11 mouse cellular contexts compared by ENCODE assay signal in the genomic region with DNA sequence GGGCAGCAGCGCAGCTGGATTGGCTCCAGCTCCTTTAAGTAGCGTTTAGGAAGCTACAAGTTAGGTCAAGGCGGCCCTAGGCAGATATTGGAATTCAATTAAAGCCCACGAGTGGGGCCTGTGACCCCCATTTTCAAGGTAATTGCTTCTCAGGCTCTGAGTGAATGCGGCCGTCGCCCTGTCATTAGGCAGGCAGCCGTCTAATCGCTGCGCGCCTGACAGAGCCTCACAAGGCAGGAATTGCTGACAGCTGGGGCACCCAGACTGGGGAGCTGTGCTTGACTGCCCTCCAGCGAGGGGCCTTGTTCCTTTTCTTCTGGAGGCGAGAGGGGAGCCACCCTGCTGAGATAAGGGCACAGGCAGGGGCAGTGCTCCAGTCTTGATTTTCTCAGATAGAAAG. TPM values are rescaled to one million over a fixed set of nuclear protein-coding genes. Genes with fewer than 3 reads are reported as not detected.
DNase-seq lines count a peak whose midpoint lies in the region; ATAC-seq and TF ChIP-seq lines count a peak whose summit lies in the region.
"Had no signal": no experiment of that assay in that cellular context is flagged by ENCODE, and none has a peak within 500 bp of the region (broad histone marks: within the 10 kb centered on the region; RNA-seq: fewer than 3 reads in every experiment).

No protein-coding gene starts in this region.

- intact Hi-C loops in heart, postnatal 14 days (cut with DNase I) = no loop called here

- TF ChIP-seq CTCF in liver, postnatal 0 days (IDR thresholded peaks at IDR 0.05; ENCODE audit: low read depth) = peak; percentile 33

- 74% methylated on average over 13 of the region's 13 CpGs for WGBS in liver, postnatal 0 days (ENCODE audit: insufficient replicate concordance)
- WGBS in liver, embryonic 11.5 days = 62% methylated on average over 13 of the region's 13 CpGs
- WGBS in embryonic facial prominence, embryonic 14.5 days = 34% methylated on average over 12 of the region's 13 CpGs
- WGBS in hindbrain, embryonic 11.5 days = 21% methylated on average over 13 of the region's 13 CpGs
- whole genome bisulfite sequencing in neural tube, embryonic 12.5 days = 19% methylated on average over 13 of the region's 13 CpGs

- DNase-seq in liver, postnatal 0 days = no peak
- no peak for DNase-seq in liver, embryonic 11.5 days (ENCODE audit: low spot score)
- peak; percentile 78 for DNase-seq in embryonic facial prominence, embryonic 14.5 days (ENCODE audit: low spot score)
- peak; percentile 76 for DNase-seq in hindbrain, embryonic 11.5 days (ENCODE audit: low spot score)
- DNase-seq in right cerebral cortex, postnatal 10 days (ENCODE audit: low spot score in 2 of 2) = no peak
- DNase-seq in heart, postnatal 14 days = no peak
- no peak for DNase-seq in cerebellum, adult 11 months

- H3K36me3 ChIP-seq in liver, postnatal 0 days (replicated peaks; ENCODE audit: insufficient read depth, low read length) = peaks cover 45% of the 10 kb centered on the region
- H3K36me3 ChIP-seq in liver, embryonic 11.5 days (ENCODE audit: control insufficient read depth, insufficient read depth, low read length) = peaks cover 11% of the 10 kb centered on the region; the same call in 1 of the 2 replicates
- H3K36me3 ChIP-seq in embryonic facial prominence, embryonic 14.5 days (ENCODE audit: control insufficient read depth, insufficient read depth, low read length) = peaks cover 92% of the 10 kb centered on the region
- H3K36me3 ChIP-seq in hindbrain, embryonic 11.5 days (ENCODE audit: control insufficient read depth, insufficient read depth, low read length) = peaks cover 16% of the 10 kb centered on the region
- peaks cover 75% of the 10 kb centered on the region for H3K36me3 ChIP-seq in neural tube, embryonic 12.5 days

- no peak overlapping the region for H3K9ac ChIP-seq in liver, postnatal 0 days (replicated peaks)
- no peak overlapping the region for H3K9ac ChIP-seq in liver, embryonic 11.5 days (ENCODE audit: low read depth, low read length)
- no peak overlapping the region for H3K9ac ChIP-seq in embryonic facial prominence, embryonic 14.5 days (ENCODE audit: low read depth, low read length)
- no peak overlapping the region for H3K9ac ChIP-seq in hindbrain, embryonic 11.5 days (ENCODE audit: low read depth, low read length)
- H3K9ac ChIP-seq in neural tube, embryonic 12.5 days = no peak overlapping the region
- H3K9ac ChIP-seq: heart, embryonic 13.5 days; liver, embryonic 15.5 days had no signal

- no peak overlapping the region for H3K4me2 ChIP-seq in liver, postnatal 0 days (ENCODE audit: low read depth, low read length)
- no peak overlapping the region for H3K4me2 ChIP-seq in liver, embryonic 11.5 days
- no peak overlapping the region for H3K4me2 ChIP-seq in embryonic facial prominence, embryonic 14.5 days (ENCODE audit: low read depth, low read length)
- H3K4me2 ChIP-seq in hindbrain, embryonic 11.5 days (replicated peaks; ENCODE audit: low read depth, low read length) = no peak overlapping the region
- no peak overlapping the region for H3K4me2 ChIP-seq in neural tube, embryonic 12.5 days (replicated peaks)
- H3K4me2 ChIP-seq: heart, embryonic 13.5 days; liver, embryonic 15.5 days had no signal

- TF ChIP-seq EP300 in liver, postnatal 0 days (IDR thresholded peaks at IDR 0.05; ENCODE audit: low read depth) = no peak

- H3K27me3 ChIP-seq in liver, postnatal 0 days (ENCODE audit: insufficient read depth, low read length) = no peaks in the 10 kb centered on the region
- no peaks in the 10 kb centered on the region for H3K27me3 ChIP-seq in liver, embryonic 11.5 days (replicated peaks; ENCODE audit: control insufficient read depth, insufficient read depth, low read length)
- no peaks in the 10 kb centered on the region for H3K27me3 ChIP-seq in embryonic facial prominence, embryonic 14.5 days (replicated peaks; ENCODE audit: control insufficient read depth, insufficient read depth, low read length)
- peaks cover 3% of the 10 kb centered on the region for H3K27me3 ChIP-seq in hindbrain, embryonic 11.5 days (ENCODE audit: control insufficient read depth, insufficient read depth, low read length)
- H3K27me3 ChIP-seq in neural tube, embryonic 12.5 days (replicated peaks) = no peaks in the 10 kb centered on the region
- H3K27me3 ChIP-seq: liver, embryonic 15.5 days had no signal

- ATAC-seq in liver, postnatal 0 days = no peak
- ATAC-seq in liver, embryonic 11.5 days (replicated peaks; ENCODE audit: low FRiP score) = no peak
- ATAC-seq in embryonic facial prominence, embryonic 14.5 days (ENCODE audit: low read depth) = peak; percentile 24; the same call in 1 of the 2 replicates
- peak; percentile 78 for ATAC-seq in hindbrain, embryonic 11.5 days (ENCODE audit: low FRiP score)
- peak; percentile 66; the same call in 1 of the 2 replicates for ATAC-seq in neural tube, embryonic 12.5 days (ENCODE audit: low FRiP score, low read depth)

- no peaks in the 10 kb centered on the region for H3K9me3 ChIP-seq in liver, postnatal 0 days (ENCODE audit: low read length)
- no peaks in the 10 kb centered on the region for H3K9me3 ChIP-seq in liver, embryonic 11.5 days (ENCODE audit: control insufficient read depth, low read length)
- no peaks in the 10 kb centered on the region for H3K9me3 ChIP-seq in embryonic facial prominence, embryonic 14.5 days (ENCODE audit: control insufficient read depth, low read length)
- no peaks in the 10 kb centered on the region for H3K9me3 ChIP-seq in hindbrain, embryonic 11.5 days (ENCODE audit: control insufficient read depth, low read length)
- H3K9me3 ChIP-seq in neural tube, embryonic 12.5 days = no peaks in the 10 kb centered on the region
- H3K9me3 ChIP-seq: heart, embryonic 13.5 days; liver, embryonic 15.5 days had no signal

- no peak overlapping the region for H3K27ac ChIP-seq in liver, postnatal 0 days (ENCODE audit: low read depth)
- H3K27ac ChIP-seq in liver, embryonic 11.5 days (ENCODE audit: low read depth, low read length) = no peak overlapping the region
- H3K27ac ChIP-seq in embryonic facial prominence, embryonic 14.5 days (replicated peaks; ENCODE audit: low read depth, low read length) = no peak overlapping the region
- H3K27ac ChIP-seq in hindbrain, embryonic 11.5 days (ENCODE audit: low read depth, low read length) = peak overlapping the region; percentile 14; the same call in 1 of the 2 replicates
- no peak overlapping the region for H3K27ac ChIP-seq in neural tube, embryonic 12.5 days
- H3K27ac ChIP-seq: heart, embryonic 13.5 days; liver, embryonic 15.5 days had no signal

- H3K4me3 ChIP-seq in liver, postnatal 0 days (ENCODE audit: low read depth, low read length) = no peak overlapping the region
- H3K4me3 ChIP-seq in liver, embryonic 11.5 days (ENCODE audit: low read depth, low read length) = no peak overlapping the region
- no peak overlapping the region for H3K4me3 ChIP-seq in embryonic facial prominence, embryonic 14.5 days (ENCODE audit: low read depth, low read length)
- no peak overlapping the region for H3K4me3 ChIP-seq in hindbrain, embryonic 11.5 days (ENCODE audit: low read depth, low read length)
- no peak overlapping the region for H3K4me3 ChIP-seq in neural tube, embryonic 12.5 days
- H3K4me3 ChIP-seq: erythroblast, embryonic 14.5 days; heart, embryonic 13.5 days; liver, embryonic 15.5 days had no signal

- H3K4me1 ChIP-seq in liver, postnatal 0 days (ENCODE audit: insufficient read depth) = peaks cover 11% of the 10 kb centered on the region
- H3K4me1 ChIP-seq in liver, embryonic 11.5 days (replicated peaks; ENCODE audit: control insufficient read depth, insufficient read depth, low read length) = peaks cover 10% of the 10 kb centered on the region; the same call in 1 of the 2 replicates
- peaks cover 31% of the 10 kb centered on the region for H3K4me1 ChIP-seq in embryonic facial prominence, embryonic 14.5 days (ENCODE audit: control insufficient read depth, insufficient read depth, low read length)
- H3K4me1 ChIP-seq in hindbrain, embryonic 11.5 days (replicated peaks; ENCODE audit: control insufficient read depth, insufficient read depth, low read length) = peaks cover 24% of the 10 kb centered on the region
- peaks cover 61% of the 10 kb centered on the region for H3K4me1 ChIP-seq in neural tube, embryonic 12.5 days

RNA-seq across cellular contexts. Expression of gene Tle3, which starts 24.3 kb away (rescaled TPM):
- 3.2 and 3.6 TPM in 2 replicates for polyA plus RNA-seq in liver, postnatal 0 days (2015; fragmentation: Nextera tagmentation; extraction: Ambion mirVana)
- 15.0 and 15.8 TPM in 2 replicates for polyA plus RNA-seq in liver, embryonic 11.5 days (2014; fragmentation: Nextera tagmentation; extraction: Ambion mirVana)
- polyA plus RNA-seq in embryonic facial prominence, embryonic 14.5 days (2014; fragmentation: Nextera tagmentation; extraction: Ambion mirVana) = 25.5 and 31.4 TPM in 2 replicates
- 33.7 and 36.7 TPM in 2 replicates for polyA plus RNA-seq in hindbrain, embryonic 11.5 days (2014; fragmentation: Nextera tagmentation; extraction: Ambion mirVana)
- polyA plus RNA-seq in neural tube, embryonic 12.5 days (2016; fragmentation: Nextera tagmentation; extraction: Ambion mirVana) = 55.5 and 58.7 TPM in 2 replicates
- 10 to 100 TPM; 24.4 to 29.0 TPM for total RNA-seq in heart, postnatal 14 days (2021)

Comparison
In these comparisons a context has a peak if more than half of its experiments do, and no peak if none do; other contexts are left out.
1. ATAC-seq: peak in embryonic facial prominence, embryonic 14.5 days (single experiment), hindbrain, embryonic 11.5 days (single experiment) and neural tube, embryonic 12.5 days (single experiment); none in liver, postnatal 0 days (single experiment) and liver, embryonic 11.5 days (single experiment).
2. DNase-seq: peak in embryonic facial prominence, embryonic 14.5 days (single experiment) and hindbrain, embryonic 11.5 days (single experiment); none in liver, postnatal 0 days (single experiment), liver, embryonic 11.5 days (single experiment), right cerebral cortex, postnatal 10 days (0 of 2), heart, postnatal 14 days (0 of 2) and cerebellum, adult 11 months (single experiment).